Mouse (Mus musculus): ENCODE results near the gene Sema4g. TPM values are rescaled to one million over a fixed set of nuclear protein-coding genes. Genes with fewer than 3 reads are reported as not detected.
A peak's percentile ranks its signal among the peaks of the same experiment; 100 is the strongest.

The Sema4g gene
- polyA plus RNA-seq, 1 experiment from 2014 or later, result 3.2 TPM

DNA sequence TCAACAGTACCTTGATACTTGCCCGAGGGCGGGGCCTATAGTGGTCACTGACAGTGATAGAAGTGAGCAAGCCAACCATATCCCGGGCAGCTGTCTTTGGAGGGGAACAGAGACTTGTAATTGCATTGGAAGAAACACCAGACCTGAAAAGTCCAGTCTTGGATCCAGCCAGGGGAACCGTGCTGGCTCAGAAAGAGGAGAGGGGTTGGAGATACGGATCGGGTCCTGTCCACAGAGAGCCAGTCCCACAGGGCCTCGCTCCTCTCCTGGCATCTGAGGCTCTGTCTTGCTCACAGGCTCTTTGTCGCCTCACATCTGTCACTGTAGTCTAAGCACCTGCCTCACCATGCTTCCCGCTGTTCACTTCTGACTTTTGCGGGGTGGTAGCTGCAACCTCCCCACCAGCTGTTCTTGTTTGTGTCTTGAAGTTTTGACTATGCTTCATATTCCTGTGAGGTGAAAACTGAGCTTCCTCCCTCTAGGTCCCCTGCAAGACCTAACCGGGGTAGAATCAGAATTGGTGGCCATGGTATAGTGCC is 55.6 kb downstream of the Sema4g start:
- no peak for DNase-seq (ENCODE audit: low spot score)
- no peak for TF ChIP-seq CTCF (IDR thresholded peaks at IDR 0.05; ENCODE audit: low read depth)
- Histone ChIP-seq H3K4me3 (replicated peaks; ENCODE audit: low read depth, low read length) (no peak overlapping the region), H3K4me1 (replicated peaks; ENCODE audit: insufficient read depth, low read length) (peaks cover 14% of the 10 kb centered on the region), H3K9ac (ENCODE audit: low read depth, low read length) (no peak overlapping the region), H3K9me3 (replicated peaks; ENCODE audit: low read length) (no peaks in the 10 kb centered on the region), H3K27me3 (ENCODE audit: insufficient read depth, low read length) (0 out of 2 replicates have a peak, but pooled peaks cover 4% of the 10 kb centered on the region), H3K36me3 (ENCODE audit: insufficient read depth, low read length) (0 out of 2 replicates have a peak, but pooled peaks cover 2% of the 10 kb centered on the region), H3K4me2 (ENCODE audit: low read length) (no peak overlapping the region), H3K27ac (no peak overlapping the region)
- WGBS, result 44% methylated on average over 11 of the region's 11 CpGs
- ATAC-seq (replicated peaks; ENCODE audit: low FRiP score, low read depth), result no peak

DNA sequence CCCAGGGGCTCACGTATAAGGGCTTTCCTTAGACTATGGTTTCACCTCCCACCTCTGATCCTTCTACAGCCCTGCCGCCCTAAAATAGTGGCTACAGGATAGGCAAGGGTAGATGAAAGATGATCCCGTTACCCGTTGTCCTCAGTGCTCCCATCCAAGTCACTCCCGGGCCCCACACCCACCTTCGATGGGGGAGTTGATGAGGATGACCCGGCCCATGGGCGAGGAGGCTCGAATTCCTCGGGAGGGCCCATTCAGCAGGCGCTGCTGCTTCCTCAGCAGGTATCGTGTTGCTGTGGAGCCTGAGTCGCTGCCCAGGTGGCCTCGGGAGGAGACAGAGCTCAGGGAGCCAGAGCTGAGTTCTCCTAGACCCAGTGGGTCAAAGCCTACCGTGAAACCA is 56.3 kb downstream of the Sema4g start:
- H3K4me2 ChIP-seq (ENCODE audit: low read length), result no peak overlapping the region
- DNase-seq (ENCODE audit: low spot score), result peak; percentile 68
- no peak for TF ChIP-seq CTCF (IDR thresholded peaks at IDR 0.05; ENCODE audit: low read depth)
- H3K4me3 ChIP-seq (replicated peaks; ENCODE audit: low read depth, low read length), result no peak overlapping the region
- no peak overlapping the region for H3K9ac ChIP-seq (ENCODE audit: low read depth, low read length)
- ATAC-seq (replicated peaks; ENCODE audit: low FRiP score, low read depth), result no peak
- H3K36me3 ChIP-seq (ENCODE audit: insufficient read depth, low read length), result 0 out of 2 replicates have a peak, but pooled peaks cover 6% of the 10 kb centered on the region
- no peak overlapping the region for H3K27ac ChIP-seq
- WGBS, result 23% methylated on average over 15 of the region's 15 CpGs
- H3K4me1 ChIP-seq (replicated peaks; ENCODE audit: insufficient read depth, low read length), result peaks cover 14% of the 10 kb centered on the region
- H3K27me3 ChIP-seq (ENCODE audit: insufficient read depth, low read length), result 0 out of 2 replicates have a peak, but pooled peaks cover 4% of the 10 kb centered on the region
- no peaks in the 10 kb centered on the region for H3K9me3 ChIP-seq (replicated peaks; ENCODE audit: low read length)

DNA sequence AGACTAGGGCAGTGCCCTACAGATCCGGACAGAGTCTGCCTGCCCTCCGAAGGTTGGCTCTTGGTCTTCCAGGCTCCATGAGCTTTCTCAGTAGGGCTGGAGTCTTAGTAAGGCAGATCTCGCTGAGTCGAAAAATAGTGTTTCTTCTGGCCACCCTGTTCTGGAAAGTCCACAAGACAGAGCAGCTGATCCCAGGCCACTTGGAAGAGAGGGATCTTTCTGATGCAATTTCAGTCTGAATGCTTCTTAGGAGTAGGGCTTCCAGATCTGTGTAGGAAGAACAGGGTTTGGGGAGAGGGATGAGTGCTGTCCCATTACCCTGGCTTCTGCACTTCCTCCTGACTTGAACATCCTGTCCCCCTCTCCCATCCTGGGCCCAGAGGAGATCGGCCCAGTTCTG is 56.8 kb downstream of the Sema4g start, which contains the start of gene Pdzd7:
Gene Pdzd7, minus strand, starts transcription at position 67 of the 400 bp plus-strand sequence.
- Histone ChIP-seq H3K4me1 (replicated peaks; ENCODE audit: insufficient read depth, low read length) (peaks cover 14% of the 10 kb centered on the region), H3K36me3 (ENCODE audit: insufficient read depth, low read length) (0 out of 2 replicates have a peak, but pooled peaks cover 6% of the 10 kb centered on the region), H3K27me3 (ENCODE audit: insufficient read depth, low read length) (0 out of 2 replicates have a peak, but pooled peaks cover 4% of the 10 kb centered on the region), H3K9me3 (replicated peaks; ENCODE audit: low read length) (no peaks in the 10 kb centered on the region), H3K9ac (ENCODE audit: low read depth, low read length) (no peak within 1 kb of the TSS), H3K4me3 (replicated peaks; ENCODE audit: low read depth, low read length) (peak within 1 kb of the TSS; percentile 52), H3K4me2 (ENCODE audit: low read length) (peak within 1 kb of the TSS; percentile 91), H3K27ac (no peak within 1 kb of the TSS)
- no peak for ATAC-seq (replicated peaks; ENCODE audit: low FRiP score, low read depth)
- DNase-seq (ENCODE audit: low spot score), result no peak
- 65% methylated on average over 5 of the region's 5 CpGs for WGBS
- TF ChIP-seq CTCF (IDR thresholded peaks at IDR 0.05; ENCODE audit: low read depth), result no peak

DNA sequence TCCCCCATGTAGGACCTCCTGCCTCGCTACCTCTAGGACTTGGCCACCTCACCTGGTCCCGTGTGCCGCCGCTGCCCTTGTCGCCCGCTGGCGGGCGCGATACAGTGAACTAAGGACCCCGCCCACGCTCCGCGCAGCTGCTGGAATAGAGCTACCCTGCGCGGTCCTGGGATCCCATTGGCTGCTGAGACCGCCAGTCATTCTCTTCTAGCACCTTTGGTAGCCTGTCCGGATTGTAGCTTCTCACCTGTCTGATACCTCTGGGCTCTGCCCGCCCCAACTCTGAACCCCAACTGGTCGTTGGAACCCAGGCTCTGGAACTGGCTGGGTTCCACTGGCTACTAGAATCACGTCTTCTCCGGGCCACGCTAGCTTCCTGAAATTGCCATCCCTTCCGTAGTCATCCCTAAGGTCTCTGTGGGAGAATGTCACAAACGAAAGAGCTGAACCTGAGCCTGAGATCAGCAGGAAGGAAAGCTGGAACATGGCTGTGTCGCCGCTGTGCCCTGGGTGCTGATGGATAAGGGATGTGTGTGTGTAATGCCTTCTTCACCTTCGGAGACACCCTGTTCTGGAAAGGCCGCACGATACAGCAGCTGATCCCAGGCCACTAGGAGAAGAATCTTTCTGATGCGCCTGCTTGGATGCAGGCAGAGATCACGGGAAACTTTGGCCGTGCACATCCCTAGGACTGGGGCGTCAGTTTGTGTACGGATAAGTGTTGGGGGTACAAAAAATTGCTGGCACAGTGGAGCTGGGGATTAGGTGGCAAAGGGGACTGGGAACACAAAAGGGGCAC is 57.8 kb downstream of the Sema4g start:
- peak; percentile 84 for DNase-seq (ENCODE audit: low spot score)
- H3K27ac ChIP-seq, result peak overlapping the region; percentile 93
- H3K4me3 ChIP-seq (replicated peaks; ENCODE audit: low read depth, low read length), result peak overlapping the region; percentile 52
- 1% methylated on average over 34 of the region's 34 CpGs for WGBS
- TF ChIP-seq CTCF (IDR thresholded peaks at IDR 0.05; ENCODE audit: low read depth), result peak; percentile 24; the same call in 1 of the 2 replicates
- 0 out of 2 replicates have a peak, but pooled peaks cover 6% of the 10 kb centered on the region for H3K36me3 ChIP-seq (ENCODE audit: insufficient read depth, low read length)
- H3K9me3 ChIP-seq (replicated peaks; ENCODE audit: low read length), result no peaks in the 10 kb centered on the region
- peak; percentile 41; the same call in 1 of the 2 replicates for ATAC-seq (replicated peaks; ENCODE audit: low FRiP score, low read depth)
- H3K9ac ChIP-seq (ENCODE audit: low read depth, low read length), result peak overlapping the region; percentile 64; the same call in 1 of the 2 replicates
- 0 out of 2 replicates have a peak, but pooled peaks cover 4% of the 10 kb centered on the region for H3K27me3 ChIP-seq (ENCODE audit: insufficient read depth, low read length)
- H3K4me2 ChIP-seq (ENCODE audit: low read length), result peak overlapping the region; percentile 91
- H3K4me1 ChIP-seq (replicated peaks; ENCODE audit: insufficient read depth, low read length), result peaks cover 14% of the 10 kb centered on the region

GRCm38 (mm10) chr19:45047417-45047934 is 58.6 kb downstream of the Sema4g start, which contains the start of gene Sfxn3:
Gene Sfxn3 (plus strand): TSS chr19:45047503.
- TF ChIP-seq CTCF (IDR thresholded peaks at IDR 0.05; ENCODE audit: low read depth), result peak; percentile 70
- whole genome bisulfite sequencing, result under 1% methylated on average over 26 of the region's 26 CpGs
- Histone ChIP-seq H3K4me3 (replicated peaks; ENCODE audit: low read depth, low read length) (peak within 1 kb of the TSS; percentile 52), H3K9ac (ENCODE audit: low read depth, low read length) (peak within 1 kb of the TSS; percentile 64), H3K36me3 (ENCODE audit: insufficient read depth, low read length) (peaks cover 14% of the 10 kb centered on the region; the same call in 1 of the 2 replicates), H3K4me2 (ENCODE audit: low read length) (peak within 1 kb of the TSS; percentile 91), H3K9me3 (replicated peaks; ENCODE audit: low read length) (no peaks in the 10 kb centered on the region), H3K27ac (peak within 1 kb of the TSS; percentile 93), H3K27me3 (ENCODE audit: insufficient read depth, low read length) (0 out of 2 replicates have a peak, but pooled peaks cover 4% of the 10 kb centered on the region), H3K4me1 (replicated peaks; ENCODE audit: insufficient read depth, low read length) (peaks cover 14% of the 10 kb centered on the region)
- ATAC-seq (replicated peaks; ENCODE audit: low FRiP score, low read depth) (peak; percentile 77), DNase-seq (ENCODE audit: low spot score) (peak; percentile 95)
